Comparison of ENCODE assay signal across 9 mouse cellular contexts in genomic region chr9:70049416-70049783, GRCm38 (mm10). TPM values are rescaled to one million over a fixed set of nuclear protein-coding genes. Genes with fewer than 3 reads are reported as not detected.
DNase-seq lines count a peak whose midpoint lies in the region; ATAC-seq and TF ChIP-seq lines count a peak whose summit lies in the region.
"Had no signal": no experiment of that assay in that cellular context is flagged by ENCODE, and none has a peak within 500 bp of the region (broad histone marks: within the 10 kb centered on the region; RNA-seq: fewer than 3 reads in every experiment).

No protein-coding gene starts in this region.

- H3K4me1 ChIP-seq in heart, embryonic 14.5 days (ENCODE audit: control insufficient read depth in 2 of 2, insufficient read depth in 2 of 2, low read length in 2 of 2), result peaks cover 5 to 17% of the 10 kb centered on the region in 2 experiments
- peaks cover 5 to 22% of the 10 kb centered on the region in 2 experiments; a peak in 2 of 4 replicates for H3K4me1 ChIP-seq in ES-E14 (ENCODE audit: control insufficient read depth in 2 of 2, insufficient read depth in 2 of 2, low read length in 2 of 2, poor library complexity in 1 of 2)
- peaks cover 33% of the 10 kb centered on the region for H3K4me1 ChIP-seq in limb, embryonic 13.5 days

- no peak overlapping the region for H3K4me2 ChIP-seq in heart, embryonic 14.5 days (ENCODE audit: low read length)
- H3K4me2 ChIP-seq in limb, embryonic 13.5 days (replicated peaks), result no peak overlapping the region

- H3K27ac ChIP-seq in heart, embryonic 14.5 days (replicated peaks in 1 of 2; ENCODE audit: control insufficient read depth in 1 of 2, insufficient read depth in 1 of 2, low read depth in 2 of 2, low read length in 2 of 2), result peak overlapping the region; percentile 18 to 37; a peak in 2 of 4 replicates
- H3K27ac ChIP-seq in ES-E14 (ENCODE audit: insufficient read depth, low read depth, low read length, poor library complexity, severe bottlenecking), result peak overlapping the region; percentile 86; the same call in 1 of the 2 replicates
- H3K27ac ChIP-seq in limb, embryonic 13.5 days, result peak overlapping the region; percentile 52

- no peak overlapping the region for H3K9ac ChIP-seq in heart, embryonic 14.5 days (ENCODE audit: low read length)
- peak overlapping the region; percentile 58; the same call in 1 of the 2 replicates for H3K9ac ChIP-seq in ES-E14 (ENCODE audit: insufficient read depth, low read depth, low read length, poor library complexity, severe bottlenecking)
- H3K9ac ChIP-seq in limb, embryonic 13.5 days, result no peak overlapping the region

- in situ Hi-C loops in ES-E14 (cut with MboI; ENCODE audit: low sequenced_read_pairs in 2 of 2, unreplicated experiment in 2 of 2), result no loop called here

- H3K36me3 ChIP-seq in heart, embryonic 14.5 days (ENCODE audit: control insufficient read depth, insufficient read depth, low read length), result no peaks in the 10 kb centered on the region
- H3K36me3 ChIP-seq in ES-E14 (ENCODE audit: control insufficient read depth, insufficient read depth, low read length, poor library complexity, severe bottlenecking), result no peaks in the 10 kb centered on the region
- H3K36me3 ChIP-seq in limb, embryonic 13.5 days, result no peaks in the 10 kb centered on the region

- DNase-seq in heart, adult 8-10 months (ENCODE audit: low spot score), result no peak
- peak; percentile 59 for DNase-seq in 3134 (ENCODE audit: extremely low read depth, insufficient read length, low spot score)
- no peak for DNase-seq in ES-E14 (ENCODE audit: low read depth, low spot score)
- no peak for DNase-seq in B cell, adult 2 months
- DNase-seq in right cerebral cortex, adult 2 months (ENCODE audit: low spot score in 2 of 2), result no peak
- DNase-seq in kidney, adult 9 months, result no peak
- DNase-seq: spleen, adult 18-20 months had no signal

- no peak for ATAC-seq in heart, embryonic 14.5 days (ENCODE audit: insufficient number of reproducible peaks, insufficient read depth, low FRiP score, low read depth)
- ATAC-seq in limb, embryonic 13.5 days (ENCODE audit: low FRiP score, low read depth), result no peak

- 31% methylated on average over 3 of the region's 3 CpGs for WGBS in heart, embryonic 14.5 days
- 22% methylated on average over 3 of the region's 3 CpGs for WGBS in limb, embryonic 13.5 days

- no peaks in the 10 kb centered on the region for H3K9me3 ChIP-seq in heart, embryonic 14.5 days (ENCODE audit: control insufficient read depth, low read length)
- H3K9me3 ChIP-seq in ES-E14 (ENCODE audit: control insufficient read depth, insufficient read depth, low read depth, low read length), result no peaks in the 10 kb centered on the region
- H3K9me3 ChIP-seq in limb, embryonic 13.5 days, result no peaks in the 10 kb centered on the region

- H3K4me3 ChIP-seq in heart, embryonic 14.5 days (ENCODE audit: control insufficient read depth in 1 of 2, insufficient read depth in 1 of 2, low read depth in 1 of 2, low read length in 2 of 2), result no peak overlapping the region
- H3K4me3 ChIP-seq in ES-E14 (ENCODE audit: insufficient read depth in 1 of 2, low read depth in 1 of 2, low read length in 2 of 2, poor library complexity in 1 of 2, severe bottlenecking in 1 of 2), result peak overlapping the region; percentile 34 to 40; a peak in 3 of 4 replicates
- H3K4me3 ChIP-seq in limb, embryonic 13.5 days, result no peak overlapping the region

- H3K27me3 ChIP-seq in heart, embryonic 14.5 days (ENCODE audit: control insufficient read depth, insufficient read depth, low read length), result no peaks in the 10 kb centered on the region
- no peaks in the 10 kb centered on the region for H3K27me3 ChIP-seq in limb, embryonic 13.5 days

TF ChIP-seq in ES-E14, 5 proteins besides CTCF, POLR2A, EP300 and RAD21:
- TF ChIP-seq MAFK (IDR thresholded peaks at IDR 0.05; ENCODE audit: insufficient read depth, low read depth, low read length), result no peak
- TF ChIP-seq HCFC1 (IDR thresholded peaks at IDR 0.05; ENCODE audit: borderline replicate concordance, insufficient read depth, low read length), result no peak
- TF ChIP-seq ZNF384 (IDR thresholded peaks at IDR 0.05; ENCODE audit: low read depth, low read length), result no peak
- TF ChIP-seq CHD2 (IDR thresholded peaks at IDR 0.05; ENCODE audit: low read depth, low read length), result no peak
- no peak for TF ChIP-seq ZC3H11A (IDR thresholded peaks at IDR 0.05; ENCODE audit: borderline replicate concordance, low read depth, low read length)

RNA-seq across cellular contexts. Expression of gene Gcnt3, which starts 11.5 kb away (rescaled TPM):
- polyA plus RNA-seq in heart, embryonic 14.5 days (2014; fragmentation: Nextera tagmentation; extraction: Ambion mirVana), result not detected in 2 replicates
- total RNA-seq in heart, adult 8-10 months (2022), result under 1 TPM in 2 of 4 experiments, not detected in 2; 0.09 to 0.14 TPM
- total RNA-seq in ES-E14 (2012; rRNA removed), result 1.1 and 1.3 TPM in 2 replicates
- 0.03 TPM in 1 of 2 replicates, not detected in the other for polyA plus RNA-seq in limb, embryonic 13.5 days (2015; fragmentation: Nextera tagmentation; extraction: Ambion mirVana)

RNA-seq across cellular contexts. Expression of gene Gtf2a2, which starts 37.0 kb away (rescaled TPM):
- 184 and 187 TPM in 2 replicates for polyA plus RNA-seq in heart, embryonic 14.5 days (2014; fragmentation: Nextera tagmentation; extraction: Ambion mirVana)
- total RNA-seq in heart, adult 8-10 months (2022), result 10 to 100 TPM; 50.6 to 58.9 (median 53.5) TPM
- total RNA-seq in ES-E14 (2012; rRNA removed), result 42.8 and 70.9 TPM in 2 replicates
- 206 and 213 TPM in 2 replicates for polyA plus RNA-seq in limb, embryonic 13.5 days (2015; fragmentation: Nextera tagmentation; extraction: Ambion mirVana)

Comparison
In these comparisons a context has a peak if more than half of its experiments do, and no peak if none do; other contexts are left out.
1. H3K27ac ChIP-seq: peak in every context shown above with its lines; median percentile 86 in ES-E14; 52 in limb, embryonic 13.5 days; 28 in heart, embryonic 14.5 days.
2. H3K4me3 ChIP-seq: peak in ES-E14 (2 of 2); none in heart, embryonic 14.5 days (0 of 2) and limb, embryonic 13.5 days (single experiment).